Mouse (Mus musculus): ENCODE measurements at regions not wholly inside any gene's neighbourhood (a gene's known extent, or its start where the extent isn't known, plus 50 kb on each side); places are given as distances from the start of the nearest gene placed in this dataset.

DNA sequence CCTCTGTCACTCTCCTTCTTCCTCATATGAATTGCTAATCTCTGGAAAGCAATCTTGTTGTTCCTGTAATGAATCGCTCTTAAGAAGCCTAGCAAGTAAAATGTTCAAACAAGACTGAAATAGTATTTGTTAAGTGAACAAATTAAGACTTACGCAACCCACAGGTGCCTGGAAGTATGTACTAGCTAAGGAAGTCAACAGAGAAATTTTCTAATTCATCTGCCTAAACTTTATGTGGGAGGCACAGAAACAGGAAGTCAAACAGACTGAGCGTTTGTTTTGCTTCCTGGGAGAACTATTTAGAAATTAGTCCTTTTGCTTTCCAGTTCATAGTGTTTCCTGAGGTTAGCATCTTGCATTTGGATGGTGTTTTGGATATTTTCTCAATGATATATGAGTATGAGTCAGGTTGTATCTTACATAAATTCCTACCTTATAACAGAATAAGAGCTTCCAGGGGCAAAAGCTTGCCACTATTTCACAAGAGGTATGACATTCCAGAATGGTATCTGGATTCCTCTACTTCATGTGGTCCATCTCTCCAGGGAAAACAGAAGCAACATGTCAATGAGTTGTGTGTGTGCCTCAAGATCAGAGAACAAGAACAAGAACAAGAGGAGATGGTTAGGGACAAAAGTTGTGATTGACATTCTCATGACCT, 87.5 kb upstream of the Rasa1 start:
- H3K79me3 ChIP-seq (ENCODE audit: low read depth) = no peaks in the 10 kb centered on the region
- H3K4me3 ChIP-seq (ENCODE audit: insufficient read depth, poor library complexity, severe bottlenecking) = no peak overlapping the region
- H3ac ChIP-seq (ENCODE audit: control insufficient read depth, insufficient read length, low read depth) = no peak overlapping the region
- no peaks in the 10 kb centered on the region for H3K36me3 ChIP-seq (ENCODE audit: control insufficient read depth, insufficient read depth)
- TF ChIP-seq FOSL1 (IDR thresholded peaks at IDR 0.05; ENCODE audit: insufficient read depth, low read length, poor library complexity, severe bottlenecking) (no peak), USF1 (IDR thresholded peaks at IDR 0.05; ENCODE audit: low read depth) (no peak), MAX (IDR thresholded peaks at IDR 0.05) (no peak), MYOG (IDR thresholded peaks at IDR 0.05; ENCODE audit: control insufficient read depth, extremely low read depth, insufficient read length) (no peak), MYOD1 (IDR thresholded peaks at IDR 0.05; ENCODE audit: control insufficient read depth, insufficient read length, low read depth) (no peak), CEBPB (IDR thresholded peaks at IDR 0.05; ENCODE audit: low read depth) (peak; percentile 83), CTCF (IDR thresholded peaks at IDR 0.05; ENCODE audit: control insufficient read depth, insufficient read depth, insufficient read length) (no peak)
- H3K27me3 ChIP-seq (ENCODE audit: control insufficient read depth, insufficient read depth, insufficient read length) = no peaks in the 10 kb centered on the region
- H3K79me2 ChIP-seq (ENCODE audit: control insufficient read depth, insufficient read depth) = no peaks in the 10 kb centered on the region

DNA sequence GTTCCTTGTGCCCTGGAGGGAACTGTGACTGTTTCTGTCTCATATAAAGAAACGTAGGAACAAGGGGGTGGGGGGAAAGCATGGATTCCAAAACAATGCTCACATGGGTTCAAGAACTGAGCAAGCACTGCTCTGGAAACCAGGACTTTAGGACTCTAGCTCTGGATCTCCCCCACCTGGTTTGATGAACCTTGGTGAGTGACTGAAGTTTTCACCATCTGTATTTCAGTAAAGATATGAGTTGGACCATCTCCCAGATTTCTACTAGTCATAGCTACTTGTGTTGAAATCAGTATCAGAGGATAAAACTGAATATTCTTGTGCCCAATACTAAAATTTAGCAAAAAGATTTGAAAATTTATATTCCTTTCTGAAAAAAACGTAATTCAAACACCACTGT, 70.7 kb upstream of the Rasa1 start:
- H3ac ChIP-seq (ENCODE audit: control insufficient read depth, insufficient read length, low read depth) = no peak overlapping the region
- no peak overlapping the region for H3K4me3 ChIP-seq (ENCODE audit: insufficient read depth, poor library complexity, severe bottlenecking)
- no peaks in the 10 kb centered on the region for H3K79me3 ChIP-seq (ENCODE audit: low read depth)
- no peaks in the 10 kb centered on the region for H3K36me3 ChIP-seq (ENCODE audit: control insufficient read depth, insufficient read depth)
- H3K27me3 ChIP-seq (ENCODE audit: control insufficient read depth, insufficient read depth, insufficient read length) = no peaks in the 10 kb centered on the region
- peak; percentile 17 for TF ChIP-seq CEBPB (IDR thresholded peaks at IDR 0.05; ENCODE audit: low read depth)
- no peak for TF ChIP-seq MAX (IDR thresholded peaks at IDR 0.05)
- TF ChIP-seq CTCF (IDR thresholded peaks at IDR 0.05; ENCODE audit: control insufficient read depth, insufficient read depth, insufficient read length) = no peak
- no peaks in the 10 kb centered on the region for H3K79me2 ChIP-seq (ENCODE audit: control insufficient read depth, insufficient read depth)

DNA sequence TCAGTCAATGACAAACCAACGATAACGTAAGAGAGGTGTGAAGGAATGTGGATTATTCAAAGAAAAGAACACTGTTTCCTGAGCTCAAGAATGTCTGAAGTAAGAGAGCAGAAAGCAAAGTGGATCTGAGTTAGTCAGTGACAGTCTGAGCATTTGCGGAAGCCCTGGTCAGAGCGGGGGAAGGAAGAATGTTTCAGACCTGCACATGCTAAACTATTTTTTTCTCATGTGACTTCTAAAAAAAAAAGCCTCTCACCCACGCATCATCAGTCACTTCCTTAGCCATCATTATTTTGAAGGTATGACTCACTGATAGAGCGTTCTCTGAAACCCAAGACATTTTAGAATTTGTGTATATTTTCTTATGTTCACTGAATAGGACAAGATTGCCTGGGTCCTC, 70.2 kb upstream of the Rasa1 start:
- Histone ChIP-seq H3K36me3 (ENCODE audit: control insufficient read depth, insufficient read depth) (no peaks in the 10 kb centered on the region), H3K27me3 (ENCODE audit: control insufficient read depth, insufficient read depth, insufficient read length) (no peaks in the 10 kb centered on the region), H3K79me2 (ENCODE audit: control insufficient read depth, insufficient read depth) (no peaks in the 10 kb centered on the region), H3K4me3 (ENCODE audit: insufficient read depth, poor library complexity, severe bottlenecking) (no peak overlapping the region), H3K79me3 (ENCODE audit: low read depth) (no peaks in the 10 kb centered on the region), H3ac (ENCODE audit: control insufficient read depth, insufficient read length, low read depth) (no peak overlapping the region)
- TF ChIP-seq MYOD1 (IDR thresholded peaks at IDR 0.05; ENCODE audit: control insufficient read depth, insufficient read length, low read depth) (no peak), CTCF (IDR thresholded peaks at IDR 0.05; ENCODE audit: control insufficient read depth, insufficient read depth, insufficient read length) (no peak), CEBPB (IDR thresholded peaks at IDR 0.05; ENCODE audit: low read depth) (no peak), MAX (IDR thresholded peaks at IDR 0.05) (peak; percentile 49), USF1 (IDR thresholded peaks at IDR 0.05; ENCODE audit: low read depth) (peak; percentile 76), FOSL1 (IDR thresholded peaks at IDR 0.05; ENCODE audit: insufficient read depth, low read length, poor library complexity, severe bottlenecking) (peak; percentile 20), MYOG (IDR thresholded peaks at IDR 0.05; ENCODE audit: control insufficient read depth, extremely low read depth, insufficient read length) (no peak)

DNA sequence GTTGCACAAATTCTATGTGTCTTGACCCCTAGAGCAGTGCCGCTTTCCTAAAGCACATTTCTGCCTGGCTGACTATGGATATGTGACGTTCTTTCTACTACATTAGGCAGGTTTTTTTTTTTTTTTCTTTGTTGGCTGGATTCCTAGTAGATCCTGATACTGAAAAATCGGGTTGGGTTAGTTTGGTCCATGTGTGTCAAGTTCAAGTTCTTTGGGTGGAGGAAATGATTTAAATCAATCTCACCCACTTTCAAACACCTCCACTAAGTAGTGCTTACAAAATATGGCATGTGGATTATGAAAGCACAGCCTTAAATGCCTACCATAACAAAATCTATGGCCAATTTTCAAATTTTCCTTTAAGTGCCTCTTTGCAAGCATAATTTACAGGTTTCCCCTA, 63.1 kb upstream of the Rasa1 start:
- Histone ChIP-seq H3K27me3 (ENCODE audit: control insufficient read depth, insufficient read depth, insufficient read length) (no peaks in the 10 kb centered on the region), H3K79me2 (ENCODE audit: control insufficient read depth, insufficient read depth) (no peaks in the 10 kb centered on the region), H3K36me3 (ENCODE audit: control insufficient read depth, insufficient read depth) (no peaks in the 10 kb centered on the region), H3ac (ENCODE audit: control insufficient read depth, insufficient read length, low read depth) (no peak overlapping the region), H3K4me3 (ENCODE audit: insufficient read depth, poor library complexity, severe bottlenecking) (no peak overlapping the region), H3K79me3 (ENCODE audit: low read depth) (no peaks in the 10 kb centered on the region)
- TF ChIP-seq FOSL1 (IDR thresholded peaks at IDR 0.05; ENCODE audit: insufficient read depth, low read length, poor library complexity, severe bottlenecking) = no peak
- no peak for TF ChIP-seq CTCF (IDR thresholded peaks at IDR 0.05; ENCODE audit: control insufficient read depth, insufficient read depth, insufficient read length)
- TF ChIP-seq CEBPB (IDR thresholded peaks at IDR 0.05; ENCODE audit: low read depth) = no peak
- no peak for TF ChIP-seq USF1 (IDR thresholded peaks at IDR 0.05; ENCODE audit: low read depth)

All from C2C12 (cell line).